Mouse (Mus musculus) left cerebral cortex, adult 8-10 months (tissue): Measurements from ENCODE around the gene Lrrc25. TPM values are rescaled to one million over a fixed set of nuclear protein-coding genes. Genes with fewer than 3 reads are reported as not detected.
A peak's percentile ranks its signal among the peaks of the same experiment; 100 is the strongest.

Experiments
- DNase-seq, 2 experiments: peaks; one replicate each; pipeline ENCODE4 v3.0.0; 2022; ENCODE audit warnings: low spot score in 2 of 2
- total RNA-seq, 4 experiments: library from RNA; stranded (reverse); gene quantifications; 2 replicates each; pipeline ENCODE4 v1.2.4; 2022

Lrrc25 gene
- total RNA-seq, 4 experiments from 2014 or later: 0.55 to 1.3 (median 0.87) TPM

DNA sequence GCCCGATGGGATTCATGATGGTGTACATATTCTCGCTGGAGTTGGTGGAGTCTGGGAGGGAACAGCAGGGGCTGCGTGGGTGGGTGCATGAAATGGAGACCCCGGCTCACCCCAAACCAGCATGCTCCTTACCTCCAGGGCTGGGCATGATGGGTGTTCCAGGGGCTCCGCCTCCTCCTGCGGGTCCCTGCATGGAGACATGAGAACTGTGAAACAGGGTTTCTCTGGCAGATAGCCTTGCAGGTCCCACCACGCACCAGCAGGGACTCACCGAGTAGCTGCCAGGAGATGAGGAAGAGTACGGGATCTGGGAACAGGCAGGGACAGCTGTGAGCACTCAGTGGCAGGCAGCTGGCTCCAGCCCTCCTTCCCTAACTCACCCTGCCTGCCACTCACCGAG, 17.2 kb upstream of the Lrrc25 start:
- DNase-seq: peak in 1 of 2 experiments; percentile 66

- DNase-seq: no peak
These were observed 16.3 kb upstream of the Lrrc25 start for GRCm38 (mm10) chr8:70599507-70600290.

- DNase-seq: no peak
These were observed 15.3 kb upstream of the Lrrc25 start for GRCm38 (mm10) chr8:70600473-70601270.

DNA sequence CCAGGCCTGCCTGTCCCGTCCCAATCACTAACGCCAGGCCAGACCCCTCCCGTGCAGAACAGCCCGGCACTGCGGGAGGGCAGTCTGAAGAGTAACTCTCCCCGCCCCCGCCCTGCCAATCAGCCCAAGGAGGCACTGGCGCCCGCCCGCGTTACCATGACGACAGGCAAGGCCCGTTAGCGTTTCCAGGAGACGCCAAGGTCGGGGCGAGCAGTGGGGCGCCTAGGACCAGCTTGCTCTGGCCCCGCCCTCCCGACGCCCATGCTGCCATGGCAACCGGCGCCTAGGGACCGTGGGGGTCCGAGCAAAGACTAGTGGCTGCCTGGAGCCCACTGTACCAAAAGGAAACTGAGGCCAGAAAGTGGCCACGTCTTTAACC, 14.7 kb upstream of the Lrrc25 start:
- peak in 1 of 2 experiments; percentile 86 for DNase-seq

- peak in 1 of 2 experiments; percentile 9 for DNase-seq
These were observed 13.7 kb upstream of the Lrrc25 start for GRCm38 (mm10) chr8:70602139-70602811.

- DNase-seq: peak in 1 of 2 experiments; percentile 17
These were observed 11.4 kb upstream of the Lrrc25 start for GRCm38 (mm10) chr8:70604558-70604957.

DNA sequence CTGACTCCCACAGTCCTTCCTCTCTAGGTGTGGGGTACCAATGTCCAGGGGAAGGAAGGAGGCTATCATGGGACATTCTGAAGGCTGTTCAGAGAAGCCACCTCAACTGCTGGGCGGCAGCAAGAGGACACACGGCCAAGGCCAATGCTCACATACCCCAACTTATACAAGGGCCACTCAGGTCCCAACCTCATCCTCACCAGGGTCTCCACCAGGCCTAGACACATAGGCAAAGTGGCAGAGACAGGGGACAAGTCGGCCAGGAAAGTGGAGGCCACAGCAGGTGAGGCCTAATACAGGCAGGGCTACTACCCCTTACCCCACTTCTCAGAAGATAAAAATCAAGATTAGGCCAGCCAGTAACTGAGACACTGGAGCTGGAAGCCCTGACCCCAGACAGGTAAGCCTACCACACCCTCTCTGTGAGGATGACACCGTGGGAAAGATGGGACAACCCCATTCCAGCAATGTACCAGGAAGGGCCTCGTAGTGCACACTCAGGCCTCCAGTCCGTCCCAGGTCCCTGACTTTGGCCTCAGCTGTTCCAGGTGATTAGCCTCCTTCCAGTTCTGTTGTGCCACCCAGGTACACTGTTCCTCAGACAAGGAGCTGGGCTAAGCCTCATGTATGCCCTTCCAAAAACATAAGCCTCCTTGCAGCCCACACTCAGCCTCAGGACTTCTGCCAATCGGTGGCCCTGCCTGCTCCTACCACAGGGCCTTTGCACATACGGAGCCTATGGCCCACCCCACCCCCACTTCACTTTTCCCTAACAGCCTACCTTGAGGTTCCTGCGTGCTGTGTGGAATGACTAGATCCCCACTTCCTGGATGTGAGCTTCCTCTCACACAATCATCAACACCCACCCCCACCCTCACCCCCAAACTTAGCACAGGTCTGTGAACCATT, 9.8 kb upstream of the Lrrc25 start:
- peak in 1 of 2 experiments; percentile 27 for DNase-seq

DNA sequence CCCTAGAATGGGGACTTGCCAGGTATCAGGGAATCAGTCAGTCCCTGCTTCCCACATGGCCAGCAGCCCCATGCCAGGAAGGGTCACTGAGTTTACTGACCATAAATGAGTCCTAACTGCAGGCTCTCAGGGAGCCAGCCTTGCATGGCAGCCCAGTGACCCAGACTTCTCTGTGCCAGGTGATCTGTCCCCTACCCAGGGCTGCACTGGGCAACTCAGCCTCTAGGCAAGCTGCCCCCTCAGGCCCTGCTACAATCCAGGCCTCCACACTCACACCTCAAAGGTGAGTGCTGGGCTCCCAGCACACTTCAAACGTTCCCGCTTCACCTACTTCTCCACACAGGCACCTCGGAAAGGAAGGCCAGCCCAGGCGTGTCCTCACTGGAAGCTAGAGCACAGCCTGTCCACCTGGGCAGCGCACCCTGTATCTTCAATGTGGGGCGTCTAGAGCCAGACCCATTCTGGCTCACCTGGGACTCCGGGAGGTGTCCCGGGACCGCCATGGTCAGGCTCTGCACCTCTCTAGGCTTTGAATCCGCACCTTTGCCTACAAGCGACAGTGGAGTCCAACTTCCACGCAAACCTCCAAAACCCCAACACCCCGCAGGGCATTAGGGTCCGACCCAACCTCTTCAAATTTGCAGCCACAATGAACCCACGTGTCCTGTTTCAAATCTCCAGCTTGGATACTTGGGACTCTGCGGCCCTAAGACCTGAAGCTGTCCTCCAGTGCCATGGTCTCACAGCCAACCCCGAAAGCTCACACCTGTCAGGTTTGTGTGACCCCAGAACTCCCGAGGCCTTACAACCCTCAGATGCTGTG, 9.0 kb upstream of the Lrrc25 start:
- peak in 1 of 2 experiments; percentile 28 for DNase-seq

DNA sequence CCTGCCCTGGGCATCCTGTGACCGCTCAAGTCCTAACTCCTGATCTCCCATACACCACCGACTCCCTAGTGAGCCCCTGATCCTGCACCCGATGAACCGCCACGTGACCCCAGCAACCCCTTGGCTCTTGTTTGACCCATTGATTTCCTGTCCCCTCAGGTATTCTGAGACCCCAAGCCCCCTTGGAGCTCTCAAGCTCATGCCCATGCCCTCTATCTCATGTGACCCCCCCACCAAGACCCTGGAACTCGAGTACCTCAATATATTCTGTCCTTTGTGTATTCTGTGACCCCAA, 8.4 kb upstream of the Lrrc25 start:
- DNase-seq: no peak

DNA sequence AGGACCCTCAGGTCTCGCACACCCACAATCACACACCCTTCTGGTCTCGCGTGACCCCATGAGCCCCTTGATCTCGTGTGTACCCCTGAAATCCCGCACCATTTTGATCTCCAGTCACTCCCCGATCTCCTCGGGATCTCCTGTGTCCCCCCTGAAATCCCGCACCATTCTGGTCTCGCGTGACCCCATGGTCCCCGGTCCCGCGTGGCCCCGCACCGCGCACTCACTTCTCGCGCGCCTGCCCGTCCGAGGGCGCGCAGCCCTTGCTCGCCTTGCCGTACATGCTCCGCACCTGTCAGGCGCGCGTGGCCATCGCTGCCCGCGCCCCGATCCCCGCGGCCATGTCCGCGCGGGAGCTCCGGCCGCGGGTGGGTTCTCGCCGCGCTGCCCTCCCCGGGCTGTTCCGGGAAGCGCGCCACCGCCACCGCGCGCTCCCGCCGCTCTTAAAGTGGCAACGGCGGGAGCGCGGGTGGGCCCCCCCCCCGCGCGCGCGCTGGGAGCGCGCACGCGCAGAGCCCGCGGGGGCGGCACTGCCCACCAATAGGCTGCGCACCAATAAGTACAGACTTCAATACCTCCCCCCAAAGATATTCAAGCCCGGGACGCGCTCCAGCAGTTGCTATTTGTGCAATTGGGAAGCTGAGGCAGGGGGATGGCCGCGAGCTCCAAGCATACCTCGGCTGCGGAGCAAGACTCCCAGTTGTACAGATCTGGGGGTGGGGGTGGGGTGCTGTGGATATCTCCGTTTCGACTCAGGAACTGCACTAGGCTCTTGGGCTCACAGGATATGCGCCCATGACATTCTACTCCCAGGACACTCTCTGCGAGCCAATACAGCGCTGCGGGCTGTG, 7.8 kb upstream of the Lrrc25 start:
- peak in 1 of 2 experiments; percentile 66 for DNase-seq

DNA sequence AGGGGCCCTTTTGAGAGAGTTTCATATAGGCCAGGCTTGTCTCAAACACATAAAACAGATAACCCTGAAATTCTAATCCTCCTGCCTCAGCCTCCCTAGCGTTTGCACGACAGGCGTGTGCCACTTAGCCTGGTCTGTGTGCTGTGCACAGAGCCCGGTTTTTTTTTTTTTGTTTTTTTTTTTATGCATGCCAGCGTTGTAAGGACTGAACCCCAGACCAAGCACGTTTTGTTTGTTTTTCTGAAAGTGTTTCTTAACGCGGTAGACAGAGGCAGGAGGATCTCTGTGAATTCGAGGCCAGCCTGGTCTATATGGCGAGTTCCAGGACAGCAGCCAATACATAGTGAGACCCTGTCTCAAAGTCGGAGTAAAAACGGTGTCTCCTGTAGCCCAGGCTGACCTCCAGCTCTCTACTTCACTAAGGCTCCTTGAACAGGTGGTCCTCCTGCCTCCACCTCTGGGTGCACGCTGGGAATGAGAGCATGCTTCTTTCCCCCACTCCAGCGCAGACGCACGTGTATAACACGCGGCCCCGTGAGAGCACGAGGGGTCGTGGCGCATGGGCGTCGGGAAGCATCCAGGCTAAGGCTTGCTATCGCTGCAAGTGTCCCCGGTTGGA, 7.1 kb upstream of the Lrrc25 start, which contains the start of gene Ssbp4:
Ssbp4 (minus strand) TSS at position 124 of the 619 bp plus-strand sequence.
- DNase-seq: peak in 1 of 2 experiments; percentile 38

DNA sequence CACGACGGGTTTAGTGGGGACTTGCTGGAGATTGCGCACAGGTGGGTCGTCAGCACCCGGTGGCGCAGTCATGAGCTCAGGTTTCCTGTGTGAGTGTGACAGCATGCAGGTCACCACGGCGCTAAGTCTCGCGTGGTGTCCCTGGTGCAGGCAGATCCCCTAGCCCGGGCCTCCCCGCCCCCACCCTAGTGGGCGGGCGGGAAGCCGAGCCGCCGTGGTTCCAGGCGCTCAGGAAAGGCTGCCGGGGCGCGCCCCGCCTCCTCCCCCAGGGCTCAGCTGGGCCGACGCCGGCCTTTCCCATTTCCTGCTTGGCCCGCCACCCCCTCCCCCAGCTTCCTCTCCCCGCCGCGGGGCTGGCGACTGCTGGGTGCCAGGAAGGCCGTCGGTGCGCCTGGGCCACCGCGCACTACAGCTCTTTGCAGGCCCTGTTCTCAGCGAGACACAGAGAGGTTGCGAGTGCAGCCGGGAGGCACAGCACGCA, 6.5 kb upstream of the Lrrc25 start:
- DNase-seq: peak in 1 of 2 experiments; percentile 82

- DNase-seq: peak in 1 of 2 experiments; percentile 93
These were observed 5.8 kb upstream of the Lrrc25 start for GRCm38 (mm10) chr8:70609849-70610795.

GRCm38 (mm10) chr8:70610796-70611771, 4.9 kb upstream of the Lrrc25 start:
- DNase-seq: peak in 1 of 2 experiments; percentile 33

DNA sequence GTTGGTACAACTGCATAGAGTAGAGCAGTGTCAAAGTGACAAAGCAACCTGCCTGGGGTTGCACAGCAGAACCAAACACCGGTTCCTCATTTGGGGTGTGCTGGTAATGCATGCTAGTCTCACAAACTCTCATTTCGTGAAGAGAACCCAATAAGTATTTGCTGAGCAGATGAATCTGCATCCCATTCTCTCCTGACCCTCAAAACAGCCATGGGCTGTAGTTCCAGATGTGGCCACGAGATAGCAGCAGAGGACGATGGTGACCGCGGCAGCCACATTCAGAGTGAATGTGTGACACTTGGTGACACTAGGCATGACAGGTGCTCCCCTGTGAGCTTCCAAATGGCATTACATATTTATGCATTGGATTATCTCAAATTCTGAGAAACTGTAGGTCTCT, 4.1 kb upstream of the Lrrc25 start:
- DNase-seq: peak in 1 of 2 experiments; percentile 88

GRCm38 (mm10) chr8:70613763-70614162, 2.2 kb upstream of the Lrrc25 start:
- no peak for DNase-seq
